ENCODE assay signal across 20 mouse cellular contexts in genomic region chr2:78788222-78788621, GRCm38 (mm10).
"Had no signal": no experiment of that assay in that cellular context is flagged by ENCODE, and none has a peak within 500 bp of the region (broad histone marks: within the 10 kb centered on the region; RNA-seq: fewer than 3 reads in every experiment).

No protein-coding gene starts in this region.

- H3K27me3 ChIP-seq: limb, embryonic 12.5 days; limb, embryonic 15.5 days; midbrain, embryonic 12.5 days; midbrain, embryonic 15.5 days; neural tube, embryonic 12.5 days; neural tube, embryonic 15.5 days had no signal

- H3K27ac ChIP-seq: hindbrain, postnatal 0 days; limb, embryonic 12.5 days; limb, embryonic 15.5 days; liver, embryonic 14.5 days; macrophage; midbrain, embryonic 12.5 days; midbrain, embryonic 15.5 days; neural tube, embryonic 12.5 days; neural tube, embryonic 15.5 days had no signal

- H3K9me3 ChIP-seq: limb, embryonic 12.5 days; limb, embryonic 15.5 days; midbrain, embryonic 12.5 days; midbrain, embryonic 15.5 days; neural tube, embryonic 12.5 days; neural tube, embryonic 15.5 days had no signal

- DNase-seq: left cerebral cortex, postnatal 4 days; liver, postnatal 0 days; lung, embryonic 14.5 days; right cerebral cortex, adult 18-20 months; right cerebral cortex, postnatal 14 days; right cerebral cortex, postnatal 4 days; thymus, adult 18-20 months; thymus, postnatal 36 days had no signal

- H3K4me3 ChIP-seq: limb, embryonic 12.5 days; limb, embryonic 15.5 days; midbrain, embryonic 12.5 days; midbrain, embryonic 15.5 days; neural tube, embryonic 12.5 days; neural tube, embryonic 15.5 days had no signal

- H3K9ac ChIP-seq: limb, embryonic 12.5 days; limb, embryonic 15.5 days; liver, embryonic 14.5 days; liver, postnatal 0 days; lung, embryonic 14.5 days; midbrain, embryonic 12.5 days; midbrain, embryonic 15.5 days; neural tube, embryonic 12.5 days; neural tube, embryonic 15.5 days had no signal

- ATAC-seq: hindbrain, postnatal 0 days; inflammation-experienced regulatory T-cells, adult 6 months; liver, postnatal 0 days; lung, postnatal 0 days; midbrain, embryonic 15.5 days had no signal

- H3K4me2 ChIP-seq: limb, embryonic 12.5 days; limb, embryonic 15.5 days; liver, embryonic 11.5 days; lung, embryonic 14.5 days; midbrain, embryonic 12.5 days; midbrain, embryonic 15.5 days; neural tube, embryonic 12.5 days; neural tube, embryonic 15.5 days had no signal

- H3K36me3 ChIP-seq: limb, embryonic 12.5 days; limb, embryonic 15.5 days; midbrain, embryonic 12.5 days; midbrain, embryonic 15.5 days; neural tube, embryonic 12.5 days; neural tube, embryonic 15.5 days had no signal

- H3K4me1 ChIP-seq: limb, embryonic 12.5 days; limb, embryonic 15.5 days; midbrain, embryonic 12.5 days; midbrain, embryonic 15.5 days; neural tube, embryonic 12.5 days; neural tube, embryonic 15.5 days had no signal
